Mouse (Mus musculus) midbrain, embryonic 16.5 days (tissue): ENCODE measurements around the gene Des. TPM values are rescaled to one million over a fixed set of nuclear protein-coding genes. Genes with fewer than 3 reads are reported as not detected.

Experiments
- ATAC-seq: fragments of 200-750 bp; cut with Nextera tagmentation; 2 replicates; pipeline ENCODE4 v1.8.0; 2017; ENCODE audit warnings: moderate TSS enrichment
- H3K27ac ChIP-seq: fragments of 300-500 bp; sonication (generic); 2 replicates; pipeline ENCODE4 v1.5.1; 2014; ENCODE audit warnings: mild to moderate bottlenecking, low read length, mixed read lengths
- H3K27me3 ChIP-seq: fragments of 300-500 bp; sonication (generic); 2 replicates; pipeline ENCODE4 v1.6.1; 2014; ENCODE audit warnings: low read depth, low read length, mixed read lengths; ENCODE audit not compliant: control insufficient read depth, insufficient read depth
- H3K36me3 ChIP-seq: fragments of 300-500 bp; sonication (generic); 2 replicates; pipeline ENCODE4 v1.6.1; 2014; ENCODE audit warnings: mild to moderate bottlenecking, low read length, moderate library complexity, mixed read lengths; ENCODE audit not compliant: control insufficient read depth, insufficient read depth
- H3K4me1 ChIP-seq: fragments of 300-500 bp; sonication (generic); 2 replicates; pipeline ENCODE4 v1.6.1; 2014; ENCODE audit warnings: mild to moderate bottlenecking, low read length, mixed read lengths; ENCODE audit not compliant: control insufficient read depth, insufficient read depth
- H3K4me2 ChIP-seq: fragments of 300-500 bp; sonication (generic); 2 replicates; pipeline ENCODE4 v1.6.1; 2014; ENCODE audit warnings: mild to moderate bottlenecking, low read length, mixed read lengths
- H3K4me3 ChIP-seq: fragments of 300-500 bp; sonication (generic); 2 replicates; pipeline ENCODE4 v1.5.1; 2014; ENCODE audit warnings: low read depth, mild to moderate bottlenecking, low read length, moderate library complexity, mixed read lengths
- H3K9ac ChIP-seq: fragments of 300-500 bp; sonication (generic); 2 replicates; pipeline ENCODE4 v1.6.1; 2014; ENCODE audit warnings: low read depth, low read length, mixed read lengths
- H3K9me3 ChIP-seq: fragments of 300-500 bp; sonication (generic); replicated peaks from 2 replicates; pipeline ENCODE4 v1.6.1; 2014; ENCODE audit warnings: mild to moderate bottlenecking, low read length, mixed read lengths; ENCODE audit not compliant: control insufficient read depth, poor library complexity, severe bottlenecking
- WGBS: fragments of 180-500 bp; shearing (Covaris S2); extraction: QIAGEN DNeasy Blood & Tissue Kit; methylation state at CpG from one replicate; pipeline ENCODE4 v1.1.7; 2014; 5-methylcytosine and 5-hydroxymethylcytosine counted together
- polyA plus RNA-seq: library from polyadenylated mRNA; unstranded; fragments of >200 nt; fragmentation: Nextera tagmentation; extraction: Ambion mirVana; gene quantifications from 2 replicates; pipeline ENCODE4 v1.2.1, GENCODE M21; 2015

Gene Des
- polyA plus RNA-seq, 1 experiment from 2014 or later: 1.2 TPM

DNA sequence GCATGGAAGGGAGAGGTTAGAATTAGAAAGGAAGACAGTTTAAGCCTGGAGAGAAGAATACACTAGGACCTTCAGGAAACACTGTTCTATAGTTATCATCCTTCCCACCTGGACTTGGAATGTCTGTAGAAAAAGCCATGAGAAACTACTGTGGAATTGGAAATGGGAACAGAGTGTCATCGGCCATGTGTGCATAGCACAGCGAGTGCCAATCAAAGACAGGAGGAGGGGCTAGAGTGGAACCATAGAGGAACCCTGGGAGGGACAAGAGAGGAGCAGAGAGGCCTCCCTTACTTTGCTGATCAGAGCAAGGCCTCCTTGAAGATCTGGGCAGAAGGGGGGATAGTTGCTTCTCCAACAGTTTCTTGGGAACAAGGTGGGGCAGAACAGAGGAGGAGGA is 19.1 kb downstream of the Des start:
- Histone ChIP-seq H3K4me2 (no peak overlapping the region), H3K36me3 (no peaks in the 10 kb centered on the region), H3K27me3 (peaks cover 11% of the 10 kb centered on the region), H3K4me3 (no peak overlapping the region), H3K9me3 (no peaks in the 10 kb centered on the region), H3K27ac (no peak overlapping the region), H3K4me1 (peaks cover 22% of the 10 kb centered on the region), H3K9ac (no peak overlapping the region)
- no peak for ATAC-seq
- WGBS: 74% methylated on average over 2 of the region's 2 CpGs

DNA sequence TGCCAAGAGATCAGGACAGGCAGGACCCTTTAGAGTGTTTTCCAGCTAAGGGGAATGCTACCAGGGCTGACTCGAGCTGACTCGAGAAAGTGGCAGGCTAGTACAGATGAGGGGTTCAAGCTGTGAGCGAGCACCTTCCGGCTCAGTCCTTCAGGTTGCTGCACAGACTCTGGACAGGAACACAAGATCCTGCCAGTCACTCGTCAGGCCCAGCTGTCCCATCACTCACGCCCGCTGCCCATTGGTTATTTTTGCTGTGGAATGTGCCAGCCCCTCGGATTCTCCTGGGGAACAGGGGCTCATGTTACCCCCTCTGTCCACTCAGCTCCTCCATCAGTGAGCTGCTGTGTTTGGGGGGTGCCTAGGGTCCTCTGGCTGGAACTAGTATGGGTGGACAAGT is 19.8 kb downstream of the Des start:
- no peak overlapping the region for H3K27ac ChIP-seq
- H3K4me2 ChIP-seq: no peak overlapping the region
- peaks cover 27% of the 10 kb centered on the region for H3K4me1 ChIP-seq
- no peaks in the 10 kb centered on the region for H3K9me3 ChIP-seq
- H3K9ac ChIP-seq: no peak overlapping the region
- ATAC-seq: no peak
- WGBS: 75% methylated on average over 8 of the region's 8 CpGs
- H3K27me3 ChIP-seq: peaks cover 6% of the 10 kb centered on the region
- H3K36me3 ChIP-seq: no peaks in the 10 kb centered on the region
- no peak overlapping the region for H3K4me3 ChIP-seq

DNA sequence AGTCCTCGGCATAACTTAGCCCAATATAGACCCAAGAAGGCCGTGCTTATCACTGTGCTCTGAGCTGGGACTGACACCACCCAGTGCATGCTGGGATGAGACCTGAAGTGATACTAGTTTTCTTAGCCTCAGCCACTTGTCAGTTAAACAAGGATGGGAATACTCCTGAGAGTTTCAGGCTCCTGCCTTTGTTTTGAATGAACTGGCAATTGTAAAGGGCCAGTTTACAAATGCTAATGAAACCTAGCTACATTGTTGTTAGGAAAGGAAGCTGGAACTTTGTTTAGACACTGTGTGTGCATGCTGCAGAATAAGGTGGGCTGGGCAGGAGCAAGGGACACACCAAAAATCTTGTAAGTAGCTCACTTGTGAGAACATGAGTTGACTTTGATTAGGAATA is 20.8 kb downstream of the Des start:
- Histone ChIP-seq H3K4me2 (peak overlapping the region; percentile 84), H3K27me3 (peaks cover 1% of the 10 kb centered on the region), H3K9me3 (no peaks in the 10 kb centered on the region), H3K4me3 (no peak overlapping the region), H3K9ac (no peak overlapping the region), H3K27ac (no peak overlapping the region), H3K36me3 (no peaks in the 10 kb centered on the region), H3K4me1 (peaks cover 30% of the 10 kb centered on the region)
- WGBS: 53% methylated on average over 2 of the region's 2 CpGs
- ATAC-seq: no peak

DNA sequence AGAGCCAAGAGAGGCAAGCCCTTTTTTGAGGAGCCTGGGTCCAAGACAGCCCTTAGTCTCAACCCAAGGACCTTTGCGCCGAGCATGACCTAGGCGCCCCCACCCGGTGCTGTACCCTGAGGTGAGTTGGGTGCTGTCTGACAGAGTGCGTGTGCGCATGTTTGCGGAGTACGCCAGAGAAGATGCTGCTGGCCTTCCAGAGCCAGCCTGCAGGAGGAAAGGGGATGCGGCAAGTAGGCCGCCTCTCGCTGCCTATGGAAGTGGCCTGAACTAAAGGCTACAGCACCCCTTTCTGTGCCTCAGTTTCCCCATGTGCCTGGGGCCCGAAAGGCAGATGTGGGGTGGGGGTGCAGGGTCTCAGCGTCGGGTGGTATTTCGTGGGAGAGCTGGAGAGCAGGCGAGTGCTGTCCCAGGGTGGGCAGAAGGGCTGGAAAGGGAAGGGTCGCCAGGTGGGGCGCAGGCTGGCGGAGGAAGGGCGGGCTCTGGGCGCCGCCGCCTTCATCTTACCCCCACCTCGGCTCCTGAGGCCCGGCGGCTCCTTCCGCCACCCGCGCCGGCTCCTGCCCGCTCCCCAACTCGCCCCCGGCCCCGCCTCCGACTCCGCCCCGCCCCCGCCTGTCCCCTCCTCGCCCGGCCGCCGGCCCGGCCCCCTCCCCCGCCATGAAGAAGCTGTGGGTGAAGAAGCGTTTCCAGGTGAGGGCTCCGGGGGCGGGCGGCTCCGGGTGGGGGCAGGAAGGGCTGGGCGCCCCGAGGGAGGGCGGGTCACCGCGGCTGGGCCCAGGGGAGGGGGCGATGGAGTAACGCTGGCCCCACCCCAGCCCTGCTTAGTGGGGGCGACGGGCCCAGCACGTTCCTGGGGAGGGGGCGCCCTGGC is 21.6 kb downstream of the Des start:
- Histone ChIP-seq H3K27me3 (no peaks in the 10 kb centered on the region; the same call in 1 of the 2 replicates), H3K27ac (peak overlapping the region; percentile 84), H3K4me3 (peak overlapping the region; percentile 63), H3K4me1 (peaks cover 37% of the 10 kb centered on the region), H3K4me2 (peak overlapping the region; percentile 84), H3K36me3 (no peaks in the 10 kb centered on the region), H3K9me3 (no peaks in the 10 kb centered on the region), H3K9ac (peak overlapping the region; percentile 88)
- ATAC-seq: peak; percentile 59
- 4% methylated on average over 23 of the region's 60 CpGs for WGBS

DNA sequence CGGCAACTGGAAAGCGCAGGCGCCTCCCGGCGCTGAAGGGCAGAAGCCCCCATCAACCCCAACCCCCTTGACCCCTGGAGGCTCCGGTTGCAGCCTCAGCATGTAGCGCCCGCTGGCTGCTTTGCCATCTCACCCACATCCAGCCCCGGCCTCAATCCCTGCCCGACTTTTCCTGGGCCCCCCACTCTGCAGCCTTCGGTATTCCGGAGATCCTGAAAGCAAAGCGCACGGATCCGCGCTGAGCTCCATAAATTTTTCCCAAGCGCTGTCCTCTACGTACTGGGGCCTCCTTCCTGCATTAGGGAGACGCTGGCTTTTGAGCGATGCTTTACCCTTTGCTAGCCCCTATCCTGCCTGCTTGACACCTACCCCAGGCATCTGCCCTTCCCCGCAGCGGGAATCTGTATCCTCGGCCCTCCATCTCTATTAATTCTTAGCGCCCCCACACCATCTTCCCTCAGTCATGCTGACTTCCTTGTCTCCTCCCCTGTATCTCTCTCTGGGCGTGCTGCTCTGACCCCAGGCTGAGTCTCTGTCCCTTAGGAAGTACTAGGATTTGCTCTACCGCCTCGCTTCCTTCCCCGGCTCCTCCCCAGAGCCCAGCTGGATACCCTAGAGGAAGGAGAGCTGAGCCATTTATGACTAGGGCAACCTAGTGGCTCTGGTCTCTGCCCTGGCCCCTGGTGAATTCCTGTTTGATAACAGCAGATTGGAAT is 22.4 kb downstream of the Des start:
- Histone ChIP-seq H3K4me2 (peak overlapping the region; percentile 84), H3K4me1 (peaks cover 43% of the 10 kb centered on the region), H3K9ac (peak overlapping the region; percentile 88), H3K36me3 (no peaks in the 10 kb centered on the region), H3K27me3 (peaks cover 5% of the 10 kb centered on the region), H3K27ac (peak overlapping the region; percentile 84), H3K4me3 (peak overlapping the region; percentile 63), H3K9me3 (no peaks in the 10 kb centered on the region)
- ATAC-seq: peak; percentile 27
- under 1% methylated on average over 25 of the region's 28 CpGs for WGBS

DNA sequence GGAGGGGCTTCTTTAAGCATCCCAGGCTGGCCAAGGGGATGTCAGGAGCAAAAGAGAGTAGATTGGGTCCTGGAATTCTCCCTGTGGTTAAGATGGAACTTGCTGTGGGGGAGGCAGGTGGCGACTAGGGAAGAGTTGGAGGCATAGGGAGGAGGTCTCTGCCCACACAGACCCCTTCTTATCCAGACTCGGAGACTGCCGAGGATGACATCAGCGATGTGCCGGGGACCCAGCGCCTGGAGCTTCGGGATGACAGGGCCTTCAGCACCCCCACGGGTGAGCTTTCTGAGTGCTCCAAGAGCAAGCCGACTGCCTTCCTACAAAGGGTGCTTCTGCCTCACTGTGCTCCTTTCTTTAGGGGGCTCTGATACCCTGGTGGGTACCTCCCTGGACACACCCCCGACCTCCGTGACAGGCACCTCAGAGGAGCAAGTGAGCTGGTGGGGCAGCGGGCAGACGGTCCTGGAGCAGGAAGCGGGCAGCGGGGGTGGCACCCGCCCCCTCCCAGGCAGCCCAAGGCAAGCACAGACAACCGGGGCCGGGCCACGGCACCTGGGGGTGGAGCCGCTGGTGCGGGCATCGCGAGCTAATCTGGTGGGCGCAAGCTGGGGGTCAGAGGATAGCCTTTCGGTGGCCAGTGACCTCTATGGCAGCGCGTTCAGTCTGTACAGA is 24.5 kb downstream of the Des start:
- no peak overlapping the region for H3K4me3 ChIP-seq
- H3K27ac ChIP-seq: no peak overlapping the region
- no peaks in the 10 kb centered on the region for H3K9me3 ChIP-seq
- no peak overlapping the region for H3K9ac ChIP-seq
- H3K4me2 ChIP-seq: peak overlapping the region; percentile 33
- ATAC-seq: no peak
- H3K36me3 ChIP-seq: no peaks in the 10 kb centered on the region
- peaks cover 60% of the 10 kb centered on the region for H3K4me1 ChIP-seq
- peaks cover 12% of the 10 kb centered on the region for H3K27me3 ChIP-seq
- 88% methylated on average over 27 of the region's 27 CpGs for WGBS

DNA sequence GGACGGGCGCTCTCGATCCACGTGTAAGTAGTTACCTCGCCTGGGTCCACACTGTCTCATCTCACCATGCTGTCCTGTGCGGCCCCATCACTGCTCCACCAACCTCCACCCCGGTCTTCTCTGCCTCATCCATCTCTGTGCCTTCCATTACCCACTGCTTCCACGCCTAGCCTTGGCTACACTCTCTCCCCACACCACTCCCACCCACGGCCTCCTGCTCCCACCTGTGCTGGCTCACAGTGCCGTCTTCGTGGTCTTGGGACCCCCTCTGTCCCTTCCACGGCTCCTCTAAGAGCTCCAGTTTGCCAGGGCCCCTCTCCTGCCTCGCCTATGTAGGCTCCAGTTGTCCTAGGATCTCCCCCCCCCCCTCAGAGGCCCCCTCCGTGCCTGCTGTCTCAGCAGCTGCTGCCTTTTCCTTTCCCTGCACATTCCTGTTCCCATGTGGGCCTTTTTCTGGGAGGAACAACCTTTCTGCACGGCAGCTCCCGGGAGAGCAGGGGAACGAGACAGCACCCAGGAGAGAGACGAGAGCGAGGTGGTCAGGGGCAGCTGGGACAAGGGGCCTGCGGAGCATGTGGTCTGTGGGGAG is 25.1 kb downstream of the Des start:
- Histone ChIP-seq H3K4me1 (peaks cover 60% of the 10 kb centered on the region), H3K27me3 (peaks cover 16% of the 10 kb centered on the region), H3K36me3 (no peaks in the 10 kb centered on the region), H3K4me3 (no peak overlapping the region), H3K9ac (peak overlapping the region; percentile 37; the same call in 1 of the 2 replicates), H3K4me2 (peak overlapping the region; percentile 33), H3K27ac (no peak overlapping the region), H3K9me3 (no peaks in the 10 kb centered on the region)
- no peak for ATAC-seq
- WGBS: 68% methylated on average over 20 of the region's 20 CpGs

DNA sequence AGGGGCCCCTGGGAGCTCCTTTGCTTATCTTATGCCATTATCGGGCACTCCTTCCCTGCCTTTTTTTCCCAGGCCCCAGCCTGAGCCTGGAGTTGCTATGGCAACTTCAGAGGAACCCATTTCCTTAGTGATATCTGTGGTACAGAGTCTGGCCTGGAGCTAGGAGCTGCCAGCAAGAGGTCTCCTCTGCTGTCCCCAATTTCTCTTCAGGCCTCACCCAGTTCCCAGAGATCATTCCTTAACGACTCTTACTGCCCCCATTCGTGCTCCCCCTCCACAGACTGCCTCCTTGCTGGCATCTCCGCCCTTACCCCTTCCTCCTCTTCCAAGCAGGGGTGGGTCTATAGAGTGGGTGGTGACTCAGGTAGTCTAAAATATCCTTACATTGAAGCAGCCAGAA is 26.0 kb downstream of the Des start:
- H3K36me3 ChIP-seq: 0 out of 2 replicates have a peak, but pooled peaks cover 3% of the 10 kb centered on the region
- H3K27me3 ChIP-seq: peaks cover 16% of the 10 kb centered on the region
- 28% methylated on average over 4 of the region's 4 CpGs for whole genome bisulfite sequencing
- peaks cover 60% of the 10 kb centered on the region for H3K4me1 ChIP-seq
- H3K4me3 ChIP-seq: no peak overlapping the region
- ATAC-seq: no peak
- H3K9ac ChIP-seq: no peak overlapping the region
- no peak overlapping the region for H3K27ac ChIP-seq
- H3K4me2 ChIP-seq: peak overlapping the region; percentile 33
- H3K9me3 ChIP-seq: no peaks in the 10 kb centered on the region
